Mouse (Mus musculus) stomach, postnatal 0 days (tissue): ENCODE measurements at regions not wholly inside any gene's neighbourhood (a gene's known extent, or its start where the extent isn't known, plus 50 kb on each side); places are given as distances from the start of the nearest gene placed in this dataset.

Source experiments
- CTCF ChIP-seq: IDR thresholded peaks from 2 replicates; pipeline ENCODE4 v1.5.1; 2016; ENCODE audit warnings: antibody characterized with exemption, low read depth, mild to moderate bottlenecking, moderate library complexity
- EP300 ChIP-seq: optimal IDR thresholded peaks from 2 replicates; pipeline ENCODE3; 2016; ENCODE audit warnings: antibody characterized with exemption

- no peak for TF ChIP-seq CTCF
- TF ChIP-seq EP300, result no peak
Observed at GRCm38 (mm10) chr13:118506136-118506535, 119.1 kb upstream of the Mrps30 start.
